Mouse (Mus musculus): ENCODE measurements around the gene Gm27027. TPM values are rescaled to one million over a fixed set of nuclear protein-coding genes. Genes with fewer than 3 reads are reported as not detected.

Gm27027 gene
- polyA plus RNA-seq, 1 experiment from 2014 or later: not detected

GRCm38 (mm10) chr2:93911942-93912341 is 84.2 kb downstream of the Gm27027 start:
- no peaks in the 10 kb centered on the region for H3K27me3 ChIP-seq (replicated peaks)
- no peaks in the 10 kb centered on the region for H3K4me1 ChIP-seq
- no peaks in the 10 kb centered on the region for H3K36me3 ChIP-seq
- no peaks in the 10 kb centered on the region for H3K9me3 ChIP-seq
- ATAC-seq (ENCODE audit: insufficient read depth, low FRiP score, low read depth): no peak
- no peak overlapping the region for H3K4me2 ChIP-seq
- no peak overlapping the region for H3K4me3 ChIP-seq (replicated peaks)
- H3K9ac ChIP-seq: no peak overlapping the region
- 81% methylated on average over 10 of the region's 10 CpGs for WGBS
- H3K27ac ChIP-seq: no peak overlapping the region

- ATAC-seq (ENCODE audit: insufficient read depth, low FRiP score, low read depth): no peak
- no peaks in the 10 kb centered on the region for H3K9me3 ChIP-seq
- H3K27ac ChIP-seq: no peak overlapping the region
- WGBS: 60% methylated on average over 5 of the region's 5 CpGs
- H3K4me2 ChIP-seq: no peak overlapping the region
- H3K27me3 ChIP-seq (replicated peaks): no peaks in the 10 kb centered on the region
- no peaks in the 10 kb centered on the region for H3K4me1 ChIP-seq
- no peak overlapping the region for H3K9ac ChIP-seq
- H3K36me3 ChIP-seq: no peaks in the 10 kb centered on the region
- no peak overlapping the region for H3K4me3 ChIP-seq (replicated peaks)
These were observed 86.4 kb downstream of the Gm27027 start for GRCm38 (mm10) chr2:93909716-93910115.

- Histone ChIP-seq H3K9ac (no peak overlapping the region), H3K4me1 (no peaks in the 10 kb centered on the region), H3K4me3 (replicated peaks) (no peak overlapping the region), H3K27ac (no peak overlapping the region), H3K27me3 (replicated peaks) (no peaks in the 10 kb centered on the region), H3K36me3 (no peaks in the 10 kb centered on the region), H3K4me2 (no peak overlapping the region), H3K9me3 (no peaks in the 10 kb centered on the region)
- no peak for ATAC-seq (ENCODE audit: insufficient read depth, low FRiP score, low read depth)
- WGBS: 54% methylated on average over 9 of the region's 9 CpGs
These were observed 88.4 kb downstream of the Gm27027 start for GRCm38 (mm10) chr2:93907519-93908294.

Other genes starting within 250 kb of the Gm27027 start
- 102 and 109 TPM in 2 replicates for gene Ext2, start 173.8 kb downstream of the Gm27027 start, polyA plus RNA-seq (2015; fragmentation: Nextera tagmentation; extraction: Ambion mirVana)
- gene Accs, start 146.4 kb downstream of the Gm27027 start, polyA plus RNA-seq (2015; fragmentation: Nextera tagmentation; extraction: Ambion mirVana): 5.3 and 7.4 TPM in 2 replicates
- gene Accsl, start 127.2 kb downstream of the Gm27027 start, polyA plus RNA-seq (2015; fragmentation: Nextera tagmentation; extraction: Ambion mirVana): 0.31 TPM in 1 of 2 replicates, not detected in the other
- 19.0 and 26.4 TPM in 2 replicates for gene Gm13889, start 39.2 kb downstream of the Gm27027 start, polyA plus RNA-seq (2015; fragmentation: Nextera tagmentation; extraction: Ambion mirVana)
- 62.7 TPM in 2 replicates for gene Alkbh3, start 14.5 kb upstream of the Gm27027 start, polyA plus RNA-seq (2015; fragmentation: Nextera tagmentation; extraction: Ambion mirVana)
- gene Hsd17b12, start 161.6 kb upstream of the Gm27027 start, polyA plus RNA-seq (2015; fragmentation: Nextera tagmentation; extraction: Ambion mirVana): 135 and 138 TPM in 2 replicates